Mouse (Mus musculus): Measurements from ENCODE around the gene Pnldc1. TPM values are rescaled to one million over a fixed set of nuclear protein-coding genes. Genes with fewer than 3 reads are reported as not detected.

The Pnldc1 gene
- polyA plus RNA-seq, 1 experiment = 0.28 TPM

DNA sequence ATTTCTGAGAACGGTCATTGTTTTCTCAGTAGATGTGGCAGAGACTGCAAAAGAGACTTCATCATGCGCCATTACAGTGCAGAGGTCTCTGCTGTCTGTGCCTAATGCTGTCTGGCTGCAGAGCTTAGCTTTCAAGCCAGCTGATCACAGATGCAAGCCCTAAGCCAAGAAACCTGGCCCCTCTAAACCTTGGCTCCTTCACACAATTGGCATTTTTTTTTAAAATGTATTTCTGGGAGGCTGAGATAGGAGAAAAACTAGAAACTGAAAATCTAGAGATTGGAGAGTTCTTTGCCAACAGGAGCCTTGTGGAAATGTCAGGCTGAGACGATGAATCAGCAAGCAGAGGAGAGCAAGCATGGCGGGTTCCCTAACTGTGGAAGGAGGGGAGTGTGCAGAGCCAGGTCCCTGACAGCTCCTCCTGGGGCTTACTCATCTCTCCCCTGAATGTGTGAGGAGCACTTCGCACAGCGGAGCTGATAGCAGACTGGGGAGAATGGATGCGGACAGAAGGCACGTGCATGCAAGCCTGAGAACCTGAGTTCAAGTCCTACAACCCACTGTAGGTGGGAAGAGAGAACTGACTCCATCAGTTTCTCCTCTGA is 60.1 kb downstream of the Pnldc1 start:
- Histone ChIP-seq H3K79me2 (ENCODE audit: control insufficient read depth, insufficient read depth) (no peaks in the 10 kb centered on the region), H3K27me3 (ENCODE audit: control insufficient read depth, insufficient read depth, insufficient read length) (peaks cover 23% of the 10 kb centered on the region), H3K79me3 (ENCODE audit: low read depth) (no peaks in the 10 kb centered on the region), H3K36me3 (ENCODE audit: control insufficient read depth, insufficient read depth) (no peaks in the 10 kb centered on the region), H3K4me3 (ENCODE audit: insufficient read depth, poor library complexity, severe bottlenecking) (no peak overlapping the region), H3ac (ENCODE audit: control insufficient read depth, insufficient read length, low read depth) (no peak overlapping the region)
- no peak for TF ChIP-seq CEBPB (IDR thresholded peaks at IDR 0.05; ENCODE audit: low read depth)
- no peak for TF ChIP-seq USF1 (IDR thresholded peaks at IDR 0.05; ENCODE audit: low read depth)
- no peak for TF ChIP-seq CTCF (IDR thresholded peaks at IDR 0.05; ENCODE audit: control insufficient read depth, insufficient read depth, insufficient read length)

DNA sequence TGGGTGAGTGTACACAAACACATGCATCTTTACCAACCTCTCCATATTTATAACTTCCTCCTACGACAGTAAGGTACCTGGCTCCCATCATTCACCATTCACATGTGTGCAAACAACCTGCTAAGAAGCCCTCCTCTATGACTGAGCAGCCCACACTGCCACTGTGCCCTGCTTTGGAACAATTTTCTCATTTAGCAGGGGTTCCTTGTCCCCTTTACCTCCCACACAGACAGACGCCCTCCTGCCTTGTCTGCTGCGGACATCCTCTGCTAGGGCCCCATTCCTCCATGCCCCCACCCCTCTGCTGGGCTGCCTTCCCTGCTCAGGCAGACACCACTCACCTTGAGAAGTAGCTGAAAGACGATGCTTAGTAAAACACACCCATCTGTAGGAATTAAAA is 62.3 kb downstream of the Pnldc1 start:
- Histone ChIP-seq H3K4me3 (ENCODE audit: insufficient read depth, poor library complexity, severe bottlenecking) (no peak overlapping the region), H3K79me3 (ENCODE audit: low read depth) (no peaks in the 10 kb centered on the region), H3K79me2 (ENCODE audit: control insufficient read depth, insufficient read depth) (no peaks in the 10 kb centered on the region), H3ac (ENCODE audit: control insufficient read depth, insufficient read length, low read depth) (no peak overlapping the region), H3K27me3 (ENCODE audit: control insufficient read depth, insufficient read depth, insufficient read length) (peaks cover 17% of the 10 kb centered on the region), H3K36me3 (ENCODE audit: control insufficient read depth, insufficient read depth) (no peaks in the 10 kb centered on the region)
- TF ChIP-seq USF1 (IDR thresholded peaks at IDR 0.05; ENCODE audit: low read depth) (no peak), CEBPB (IDR thresholded peaks at IDR 0.05; ENCODE audit: low read depth) (no peak)

GRCm38 (mm10) chr17:12846474-12846873 is 63.6 kb downstream of the Pnldc1 start:
- TF ChIP-seq MYOD1 (IDR thresholded peaks at IDR 0.05; ENCODE audit: control insufficient read depth, insufficient read length, low read depth) (no peak), CEBPB (IDR thresholded peaks at IDR 0.05; ENCODE audit: low read depth) (no peak)
- Histone ChIP-seq H3ac (ENCODE audit: control insufficient read depth, insufficient read length, low read depth) (no peak overlapping the region), H3K79me2 (ENCODE audit: control insufficient read depth, insufficient read depth) (no peaks in the 10 kb centered on the region), H3K79me3 (ENCODE audit: low read depth) (no peaks in the 10 kb centered on the region), H3K4me3 (ENCODE audit: insufficient read depth, poor library complexity, severe bottlenecking) (no peak overlapping the region), H3K27me3 (ENCODE audit: control insufficient read depth, insufficient read depth, insufficient read length) (peaks cover 16% of the 10 kb centered on the region), H3K36me3 (ENCODE audit: control insufficient read depth, insufficient read depth) (no peaks in the 10 kb centered on the region)

DNA sequence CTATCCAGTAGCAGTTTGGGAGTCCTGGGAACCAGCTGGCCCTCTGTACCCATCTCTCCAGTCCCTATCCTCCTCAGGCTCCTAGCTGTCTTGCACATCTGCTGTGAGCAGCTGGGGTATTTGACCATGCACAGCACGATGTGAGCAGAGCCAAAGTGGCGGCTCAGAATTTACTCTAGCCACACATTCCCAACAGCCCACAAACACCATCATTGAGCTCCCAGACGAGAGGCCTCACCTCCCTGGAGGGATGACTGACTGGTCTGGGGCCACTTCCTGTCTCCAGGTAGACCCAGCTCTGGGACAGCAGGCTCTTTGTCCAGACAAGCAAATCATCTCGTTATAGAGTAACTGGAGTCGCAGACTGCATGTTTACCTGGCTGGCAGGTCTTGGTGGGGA is 64.2 kb downstream of the Pnldc1 start:
- Histone ChIP-seq H3K79me2 (ENCODE audit: control insufficient read depth, insufficient read depth) (no peaks in the 10 kb centered on the region), H3K79me3 (ENCODE audit: low read depth) (no peaks in the 10 kb centered on the region), H3K4me3 (ENCODE audit: insufficient read depth, poor library complexity, severe bottlenecking) (no peak overlapping the region), H3ac (ENCODE audit: control insufficient read depth, insufficient read length, low read depth) (no peak overlapping the region), H3K36me3 (ENCODE audit: control insufficient read depth, insufficient read depth) (no peaks in the 10 kb centered on the region), H3K27me3 (ENCODE audit: control insufficient read depth, insufficient read depth, insufficient read length) (peaks cover 12% of the 10 kb centered on the region)
- TF ChIP-seq USF1 (IDR thresholded peaks at IDR 0.05; ENCODE audit: low read depth) (no peak), FOSL1 (IDR thresholded peaks at IDR 0.05; ENCODE audit: insufficient read depth, low read length, poor library complexity, severe bottlenecking) (no peak), MAX (IDR thresholded peaks at IDR 0.05) (no peak), MYOG (IDR thresholded peaks at IDR 0.05; ENCODE audit: control insufficient read depth, extremely low read depth, insufficient read length) (no peak), MYOD1 (IDR thresholded peaks at IDR 0.05; ENCODE audit: control insufficient read depth, insufficient read length, low read depth) (no peak), CEBPB (IDR thresholded peaks at IDR 0.05; ENCODE audit: low read depth) (no peak), CTCF (IDR thresholded peaks at IDR 0.05; ENCODE audit: control insufficient read depth, insufficient read depth, insufficient read length) (no peak)

DNA sequence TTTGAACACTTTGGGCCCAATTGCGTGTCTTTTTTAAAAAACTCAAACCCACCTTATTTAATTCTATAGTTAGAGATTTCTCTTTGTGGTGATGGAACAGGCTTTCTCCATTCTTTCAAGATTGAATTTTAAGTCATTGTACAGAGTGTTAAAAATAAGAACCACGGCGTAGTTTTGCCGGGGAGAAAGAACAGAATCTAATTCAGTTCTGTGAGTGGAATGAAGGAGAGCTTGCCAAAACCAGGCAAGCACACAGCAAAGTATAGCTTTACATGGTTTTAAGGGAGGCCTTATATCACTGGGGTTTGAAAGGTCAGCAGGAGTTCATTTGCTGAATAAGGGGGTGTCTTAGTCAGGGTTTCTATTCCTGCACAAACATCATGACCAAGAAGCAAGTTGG is 65.5 kb downstream of the Pnldc1 start:
- Histone ChIP-seq H3K4me3 (ENCODE audit: insufficient read depth, poor library complexity, severe bottlenecking) (no peak overlapping the region), H3ac (ENCODE audit: control insufficient read depth, insufficient read length, low read depth) (no peak overlapping the region), H3K79me2 (ENCODE audit: control insufficient read depth, insufficient read depth) (no peaks in the 10 kb centered on the region), H3K79me3 (ENCODE audit: low read depth) (no peaks in the 10 kb centered on the region), H3K36me3 (ENCODE audit: control insufficient read depth, insufficient read depth) (no peaks in the 10 kb centered on the region), H3K27me3 (ENCODE audit: control insufficient read depth, insufficient read depth, insufficient read length) (peaks cover 11% of the 10 kb centered on the region)
- TF ChIP-seq FOSL1 (IDR thresholded peaks at IDR 0.05; ENCODE audit: insufficient read depth, low read length, poor library complexity, severe bottlenecking) = no peak
- TF ChIP-seq MAX (IDR thresholded peaks at IDR 0.05) = no peak
- no peak for TF ChIP-seq USF1 (IDR thresholded peaks at IDR 0.05; ENCODE audit: low read depth)
- no peak for TF ChIP-seq CTCF (IDR thresholded peaks at IDR 0.05; ENCODE audit: control insufficient read depth, insufficient read depth, insufficient read length)
- no peak for TF ChIP-seq CEBPB (IDR thresholded peaks at IDR 0.05; ENCODE audit: low read depth)
- no peak for TF ChIP-seq MYOG (IDR thresholded peaks at IDR 0.05; ENCODE audit: control insufficient read depth, extremely low read depth, insufficient read length)
- no peak for TF ChIP-seq MYOD1 (IDR thresholded peaks at IDR 0.05; ENCODE audit: control insufficient read depth, insufficient read length, low read depth)

DNA sequence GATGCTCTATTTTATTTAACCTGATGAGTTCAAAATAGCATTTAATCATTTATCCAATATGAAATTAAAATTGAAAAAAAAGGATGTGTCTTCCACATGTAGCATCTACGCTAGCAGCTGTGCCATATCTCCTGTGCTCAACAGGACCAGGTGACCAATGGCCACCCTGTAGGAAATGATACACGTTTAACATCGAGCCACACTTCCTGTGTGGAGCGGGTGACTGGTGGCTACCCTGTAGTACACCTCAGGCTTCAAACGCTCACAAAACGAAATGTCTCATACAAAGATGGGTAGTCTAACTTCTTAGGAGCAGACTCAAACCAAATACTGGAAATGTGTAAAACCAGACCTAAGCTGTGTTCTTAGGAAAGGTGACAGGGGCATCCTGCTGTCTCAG is 66.2 kb downstream of the Pnldc1 start:
- Histone ChIP-seq H3ac (ENCODE audit: control insufficient read depth, insufficient read length, low read depth) (no peak overlapping the region), H3K27me3 (ENCODE audit: control insufficient read depth, insufficient read depth, insufficient read length) (peaks cover 14% of the 10 kb centered on the region), H3K36me3 (ENCODE audit: control insufficient read depth, insufficient read depth) (no peaks in the 10 kb centered on the region), H3K79me3 (ENCODE audit: low read depth) (no peaks in the 10 kb centered on the region), H3K79me2 (ENCODE audit: control insufficient read depth, insufficient read depth) (no peaks in the 10 kb centered on the region), H3K4me3 (ENCODE audit: insufficient read depth, poor library complexity, severe bottlenecking) (no peak overlapping the region)
- no peak for TF ChIP-seq MYOG (IDR thresholded peaks at IDR 0.05; ENCODE audit: control insufficient read depth, extremely low read depth, insufficient read length)
- no peak for TF ChIP-seq USF1 (IDR thresholded peaks at IDR 0.05; ENCODE audit: low read depth)
- no peak for TF ChIP-seq CTCF (IDR thresholded peaks at IDR 0.05; ENCODE audit: control insufficient read depth, insufficient read depth, insufficient read length)
- TF ChIP-seq FOSL1 (IDR thresholded peaks at IDR 0.05; ENCODE audit: insufficient read depth, low read length, poor library complexity, severe bottlenecking) = no peak
- TF ChIP-seq MAX (IDR thresholded peaks at IDR 0.05) = no peak
- TF ChIP-seq MYOD1 (IDR thresholded peaks at IDR 0.05; ENCODE audit: control insufficient read depth, insufficient read length, low read depth) = no peak
- TF ChIP-seq CEBPB (IDR thresholded peaks at IDR 0.05; ENCODE audit: low read depth) = no peak
